Mouse (Mus musculus): ENCODE data around the gene Esrp2. TPM values are rescaled to one million over a fixed set of nuclear protein-coding genes. Genes with fewer than 3 reads are reported as not detected.
A peak's percentile ranks its signal among the peaks of the same experiment; 100 is the strongest.

Esrp2 gene
- total and polyA plus RNA-seq, 3 experiments: 1.7 to 5.5 (median 3.7) TPM

- DNase-seq: peak; percentile 92
Measured at GRCm38 (mm10) chr8:106147868-106148565, 11.2 kb upstream of the Esrp2 start.

DNA sequence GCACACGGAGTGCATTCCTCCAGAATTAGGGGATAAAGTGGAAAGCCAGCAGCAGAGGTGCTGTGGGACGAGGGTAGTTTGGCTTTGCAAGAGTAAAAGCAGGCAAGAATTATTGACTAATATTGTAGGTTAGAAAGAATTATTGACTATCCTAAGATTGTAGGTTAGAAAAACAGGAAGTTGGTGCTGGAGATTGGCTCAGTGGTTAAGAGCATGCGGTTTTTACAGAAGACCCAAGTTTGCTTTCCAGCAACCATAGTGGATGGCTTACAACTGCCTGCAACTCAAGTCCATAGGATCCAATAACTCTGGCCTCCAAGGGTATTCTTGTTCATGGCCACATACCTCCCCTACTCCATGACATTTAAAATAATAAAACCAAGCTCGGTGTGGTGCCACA is 9.2 kb upstream of the Esrp2 start:
- no peak for DNase-seq

- DNase-seq: peak; percentile 74
Measured at GRCm38 (mm10) chr8:106145331-106145730, 8.6 kb upstream of the Esrp2 start.

DNA sequence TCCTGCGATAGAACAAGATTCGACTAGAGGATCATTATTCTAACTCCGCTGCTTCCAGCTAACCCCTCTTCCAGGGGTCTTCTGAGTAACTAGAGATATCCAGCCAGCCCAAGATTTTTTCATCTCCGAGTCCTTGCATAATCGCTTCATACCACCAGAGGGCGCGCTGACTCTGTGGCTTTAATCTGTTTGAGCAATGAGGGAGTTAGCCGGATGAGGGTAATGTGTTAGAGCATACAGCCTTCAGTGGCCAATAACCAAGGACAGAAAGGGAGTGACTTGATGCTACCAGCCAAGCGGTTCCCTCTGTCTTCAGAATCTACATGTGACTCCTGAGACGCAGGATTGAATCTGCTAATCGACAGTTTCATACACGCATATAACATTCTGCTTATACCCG is 4.0 kb upstream of the Esrp2 start:
- peak; percentile 86 for DNase-seq

- DNase-seq: no peak
Measured at GRCm38 (mm10) chr8:106140191-106140590, 3.4 kb upstream of the Esrp2 start.

- DNase-seq: no peak
Measured at GRCm38 (mm10) chr8:106138616-106139015, 1.8 kb upstream of the Esrp2 start.

DNA sequence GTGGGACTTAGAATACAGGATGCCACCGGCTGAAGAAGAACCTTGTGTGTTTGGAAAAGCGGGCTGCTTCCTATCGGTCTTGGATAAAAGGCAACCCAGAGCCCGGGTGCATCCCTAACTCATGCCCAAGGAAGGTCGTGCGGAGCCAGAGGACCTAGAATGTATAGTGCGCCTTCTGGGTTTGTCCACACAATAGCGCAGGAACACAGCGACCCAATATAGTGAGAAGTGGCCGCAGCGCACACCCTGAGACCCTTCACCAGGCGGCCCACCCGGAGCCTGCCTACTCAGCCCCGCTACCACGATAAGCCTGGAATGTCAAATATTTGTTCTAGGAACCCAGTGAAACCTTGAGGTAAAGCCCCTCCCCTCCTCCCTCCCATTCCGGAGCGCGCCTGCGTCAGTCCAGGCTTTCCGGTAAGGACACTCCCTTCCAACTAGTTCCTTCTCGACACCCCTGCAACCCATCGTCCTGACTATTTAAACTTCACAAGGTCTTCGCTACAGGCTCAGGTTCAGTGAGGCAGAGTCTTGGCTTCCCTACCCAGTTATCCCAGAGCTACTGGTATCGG is 1.2 kb upstream of the Esrp2 start:
- peak; percentile 89 for DNase-seq

- DNase-seq: no peak
Measured at GRCm38 (mm10) chr8:106137218-106137905, 588 bp upstream of the Esrp2 start.

- DNase-seq: no peak
Measured at GRCm38 (mm10) chr8:106135672-106136071, 1.1 kb downstream of the Esrp2 start.

- peak; percentile 52 for DNase-seq
Measured at GRCm38 (mm10) chr8:106134751-106135571, 1.8 kb downstream of the Esrp2 start.

DNA sequence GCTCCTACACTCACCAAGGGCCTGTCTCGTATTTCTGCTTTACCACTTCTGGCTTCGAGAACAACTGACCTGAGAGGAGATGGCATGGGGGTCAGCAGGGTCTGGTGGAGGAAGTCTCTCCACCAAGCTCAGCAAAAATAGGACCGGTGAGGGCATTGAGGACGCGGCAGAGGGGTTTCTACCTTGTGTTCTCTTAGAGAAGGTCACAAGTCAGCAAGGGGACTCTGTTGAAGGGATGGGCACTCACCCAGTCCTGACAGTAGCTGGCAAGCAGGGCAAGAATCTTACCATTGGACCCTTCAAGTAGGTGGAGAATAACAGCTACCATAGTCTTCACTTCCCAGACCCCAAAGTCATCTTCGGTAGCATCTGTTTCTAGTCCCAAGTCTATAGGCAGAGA is 2.8 kb downstream of the Esrp2 start:
- DNase-seq: no peak

DNA sequence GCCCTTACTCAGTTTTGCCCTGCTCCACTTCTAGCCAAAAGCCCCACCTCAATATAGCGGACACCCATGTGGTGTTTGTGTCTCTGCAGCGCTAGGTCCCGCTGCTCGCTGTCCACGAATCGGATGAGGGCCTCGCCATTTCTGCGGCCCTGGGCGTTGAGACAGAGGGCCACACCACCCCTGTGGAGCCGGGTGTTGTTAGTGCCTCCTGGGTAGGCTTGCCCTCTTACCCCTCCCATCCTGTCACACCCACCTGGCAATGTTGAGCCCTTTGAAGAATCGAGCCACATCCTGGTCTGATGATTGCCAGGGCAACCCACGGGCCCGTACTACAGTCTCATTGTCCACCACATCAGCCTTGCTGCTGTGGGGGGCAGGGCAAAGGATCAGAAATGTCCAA is 3.2 kb downstream of the Esrp2 start:
- no peak for DNase-seq

DNA sequence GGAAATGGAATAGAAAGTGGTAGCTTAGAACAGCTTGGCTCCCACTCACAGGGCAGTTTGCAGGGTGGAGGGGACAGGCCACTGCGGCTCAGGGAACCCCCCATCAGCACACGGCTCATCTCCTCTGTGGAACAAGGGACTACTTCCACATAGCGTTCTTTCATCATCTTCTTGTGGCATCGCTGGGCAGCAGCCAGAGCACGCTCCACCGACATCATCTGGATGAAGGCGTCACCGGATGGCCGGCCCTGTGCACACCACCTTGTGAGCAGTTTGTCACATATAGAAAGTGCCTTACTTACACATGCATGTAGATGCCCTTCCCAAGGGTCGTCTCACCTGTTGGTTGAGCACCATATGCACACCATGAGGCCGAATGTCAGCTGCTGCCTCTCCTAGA is 4.4 kb downstream of the Esrp2 start:
- DNase-seq: no peak

DNA sequence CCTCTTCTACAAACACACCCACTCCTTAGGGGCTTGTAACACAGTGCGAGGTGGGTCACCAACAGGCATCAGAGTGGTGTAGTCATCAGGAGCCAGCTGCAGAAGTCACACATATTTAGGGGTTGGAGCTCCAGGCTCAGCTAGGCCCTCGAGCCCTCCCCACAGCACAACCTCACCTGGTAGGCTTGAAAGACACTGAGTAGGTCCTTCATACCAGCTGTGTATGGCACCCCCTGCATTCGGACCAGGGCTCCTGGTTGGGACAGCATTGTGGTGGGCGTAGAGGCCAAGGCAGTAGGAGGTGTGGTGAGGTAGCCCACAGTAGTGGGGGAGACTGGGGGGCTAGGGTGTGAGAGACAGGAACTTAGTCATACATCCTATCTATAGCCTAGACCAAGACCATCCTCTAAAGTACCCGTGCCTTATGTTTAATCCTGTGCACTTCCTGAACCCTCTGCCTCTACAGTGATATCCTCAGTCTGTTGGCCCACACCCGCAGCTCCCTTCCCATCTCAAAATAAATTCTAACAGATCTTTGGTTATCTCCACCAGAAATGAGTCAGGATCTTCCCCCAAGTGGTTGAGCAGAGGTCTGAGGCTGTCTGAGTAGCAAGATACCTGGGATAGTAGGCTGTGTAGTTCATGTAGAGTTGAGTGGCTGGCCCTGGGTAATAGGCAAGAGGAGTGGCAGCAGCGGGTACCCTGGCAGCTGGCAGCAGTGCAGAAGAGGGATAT is 5.1 kb downstream of the Esrp2 start:
- no peak for DNase-seq

DNA sequence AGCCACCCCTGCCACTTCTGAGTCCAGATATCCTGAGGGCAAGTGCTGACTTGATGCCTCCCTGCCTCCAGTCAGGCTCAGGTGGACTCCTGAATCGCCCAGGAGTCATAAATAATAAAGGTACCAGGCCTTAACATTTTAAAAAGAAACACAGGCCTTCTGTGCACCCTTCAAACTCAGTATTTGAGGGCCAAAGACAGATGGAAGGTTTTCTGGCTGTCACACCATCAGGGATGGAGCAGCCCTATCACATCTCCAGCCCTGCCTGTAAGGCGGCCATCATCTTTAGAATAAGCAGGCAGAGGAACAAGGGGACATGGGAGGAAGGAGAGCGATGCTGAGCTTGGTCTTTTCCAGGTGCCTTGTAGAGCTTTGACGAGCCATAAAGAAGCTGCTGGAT is 5.8 kb downstream of the Esrp2 start:
- no peak for DNase-seq

DNA sequence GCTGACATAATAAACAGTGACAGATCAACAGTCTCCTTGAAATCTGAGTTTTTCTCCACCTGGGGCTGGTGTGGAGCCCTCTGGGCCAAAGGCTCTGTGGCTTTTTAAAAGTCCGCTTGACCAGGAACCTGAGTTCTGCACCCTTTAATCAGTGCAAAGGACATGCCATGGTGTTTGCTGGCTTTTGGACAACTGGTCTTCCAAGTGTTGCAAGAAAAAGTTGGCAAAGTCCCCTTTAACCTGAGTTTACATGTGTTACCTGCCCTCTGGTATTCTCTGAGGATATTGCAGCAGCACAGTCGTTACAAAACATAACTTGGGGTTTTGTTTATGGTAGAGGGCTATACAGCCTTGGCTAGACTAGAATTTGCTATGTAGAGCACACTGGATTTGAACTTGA is 6.3 kb downstream of the Esrp2 start:
- DNase-seq: no peak

DNA sequence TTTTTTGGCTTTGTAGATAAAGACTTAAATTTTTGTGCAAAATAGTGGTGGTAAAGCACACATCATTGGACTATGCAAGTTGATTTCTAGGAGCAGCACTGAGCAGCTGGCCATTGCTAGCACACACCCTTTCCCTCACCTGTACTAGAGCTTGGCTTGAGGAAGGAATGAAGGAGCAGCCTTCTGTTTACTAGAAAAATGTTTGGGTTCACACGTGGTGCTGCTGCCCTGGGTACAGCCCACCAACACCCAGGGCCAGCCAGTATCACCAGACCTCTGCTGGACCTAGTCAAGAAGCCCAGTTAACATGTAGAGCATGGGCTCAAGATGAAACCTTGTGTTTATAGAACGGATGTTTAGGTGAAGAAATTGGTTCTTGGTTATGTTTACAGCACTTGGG is 6.8 kb downstream of the Esrp2 start:
- no peak for DNase-seq

DNA sequence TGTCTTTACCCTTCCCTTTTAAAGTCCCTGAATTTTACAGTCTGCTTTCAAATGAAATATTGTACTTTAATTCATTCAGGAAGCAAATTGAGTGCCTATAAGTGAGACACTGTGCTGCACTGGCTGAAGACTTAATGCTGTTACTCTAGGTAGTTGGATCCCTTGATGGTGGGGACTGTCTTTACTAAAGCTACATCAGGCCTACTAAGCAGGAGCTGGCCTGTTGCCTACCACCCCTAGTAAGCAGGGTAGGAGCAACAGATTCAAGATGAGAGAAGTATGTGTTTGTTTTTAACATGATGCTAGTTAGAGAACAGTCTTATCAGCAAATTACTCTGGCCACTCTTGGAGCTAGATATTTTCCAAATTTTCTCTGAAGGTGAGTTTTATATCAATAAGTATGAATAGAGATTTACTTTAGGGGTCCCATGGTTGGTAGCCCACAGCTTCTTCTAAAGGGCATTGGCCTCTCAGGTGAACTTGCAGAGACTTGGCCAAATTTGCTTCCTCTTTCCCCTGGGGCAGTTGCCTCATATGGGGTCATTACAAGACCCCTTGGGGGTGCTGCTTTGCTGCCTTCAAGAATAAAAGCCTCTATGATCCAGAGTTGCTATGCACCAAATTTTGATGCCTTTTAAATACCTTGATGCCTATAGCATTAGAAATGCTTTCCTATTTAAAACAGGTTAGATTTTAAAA is 7.4 kb downstream of the Esrp2 start:
- DNase-seq: no peak

GRCm38 (mm10) chr8:106127882-106128410 is 8.8 kb downstream of the Esrp2 start:
- no peak for DNase-seq

GRCm38 (mm10) chr8:106127054-106127453 is 9.7 kb downstream of the Esrp2 start:
- DNase-seq: no peak

GRCm38 (mm10) chr8:106126055-106126454 is 10.7 kb downstream of the Esrp2 start:
- DNase-seq: no peak
